Mouse (Mus musculus) megakaryocyte, adult 5-6 weeks (primary cell): ENCODE results near the gene Sarnp. TPM values are rescaled to one million over a fixed set of nuclear protein-coding genes. Genes with fewer than 3 reads are reported as not detected.
"Not testable (repeated sequence)": the region's sequence is repeated elsewhere in the genome, so short reads cannot be mapped to it uniquely, and the experiment has no call there.

Source experiments
- ATAC-seq: 2 replicates; pipeline ENCODE4 v1.8.0; 2016; ENCODE audit warnings: mild to moderate bottlenecking, inconsistent platforms; ENCODE audit not compliant: poor library complexity, severe bottlenecking
- total RNA-seq, 2 experiments: library from RNA; stranded (forward) in 1 of 2; stranded (reverse) in 1 of 2; fragments of 153-499, 151-499 nt in 1 of 2; fragments of 221-1000, 200-1000 nt in 1 of 2; gene quantifications; 2 replicates each; pipeline versions ENCODE4 v1.2.3 to v1.2.4; 2015 to 2017

Sarnp gene
- total RNA-seq, 2 experiments from 2014 or later, result 182 to 209 TPM

GRCm38 (mm10) chr10:128820217-128820616, 3.1 kb downstream of the Sarnp start:
- no peak for ATAC-seq

- peak; percentile 98 for ATAC-seq
These were observed 4.4 kb downstream of the Sarnp start, which contains the start of gene Ormdl2 for GRCm38 (mm10) chr10:128821358-128822056. Gene Ormdl2, minus strand, starts transcription at chr10:128821645.

GRCm38 (mm10) chr10:128822135-128822534, 5.0 kb downstream of the Sarnp start:
- no peak for ATAC-seq

GRCm38 (mm10) chr10:128823087-128823486, 6.0 kb downstream of the Sarnp start:
- not testable (repeated sequence) for ATAC-seq

GRCm38 (mm10) chr10:128823821-128824220, 6.7 kb downstream of the Sarnp start:
- ATAC-seq, result no peak

GRCm38 (mm10) chr10:128837400-128837799, 20.3 kb downstream of the Sarnp start:
- ATAC-seq, result no peak

- ATAC-seq, result no peak
These were observed 22.3 kb downstream of the Sarnp start for GRCm38 (mm10) chr10:128839434-128839833.

GRCm38 (mm10) chr10:128840612-128841011, 23.5 kb downstream of the Sarnp start:
- no peak for ATAC-seq

- ATAC-seq, result no peak
These were observed 26.1 kb downstream of the Sarnp start for GRCm38 (mm10) chr10:128843260-128843659.

GRCm38 (mm10) chr10:128845516-128845915, 28.4 kb downstream of the Sarnp start:
- ATAC-seq, result peak; percentile 56

GRCm38 (mm10) chr10:128846664-128847063, 29.5 kb downstream of the Sarnp start:
- no peak for ATAC-seq

- ATAC-seq, result no peak
These were observed 31.3 kb downstream of the Sarnp start for GRCm38 (mm10) chr10:128848426-128848825.

GRCm38 (mm10) chr10:128850339-128850738, 33.2 kb downstream of the Sarnp start:
- no peak for ATAC-seq

- ATAC-seq, result peak; percentile 47; the same call in 1 of the 2 replicates
These were observed 44.0 kb downstream of the Sarnp start for GRCm38 (mm10) chr10:128861176-128861575.

- no peak for ATAC-seq
These were observed 48.9 kb downstream of the Sarnp start for GRCm38 (mm10) chr10:128866042-128866441.

- no peak for ATAC-seq
These were observed 49.4 kb downstream of the Sarnp start for GRCm38 (mm10) chr10:128866518-128866917.

GRCm38 (mm10) chr10:128870341-128870740, 53.2 kb downstream of the Sarnp start:
- ATAC-seq, result no peak

GRCm38 (mm10) chr10:128878291-128878690, 61.2 kb downstream of the Sarnp start:
- ATAC-seq, result no peak

GRCm38 (mm10) chr10:128878811-128879210, 61.7 kb downstream of the Sarnp start:
- no peak for ATAC-seq

GRCm38 (mm10) chr10:128882067-128882466, 64.9 kb downstream of the Sarnp start:
- ATAC-seq, result no peak

GRCm38 (mm10) chr10:128888941-128889827, 72.1 kb downstream of the Sarnp start:
- ATAC-seq, result peak; percentile 29; the same call in 1 of the 2 replicates

GRCm38 (mm10) chr10:128889846-128890245, 72.7 kb downstream of the Sarnp start:
- ATAC-seq, result no peak
